Mouse (Mus musculus) brain, embryonic 18.5 days (tissue): ENCODE data around the gene Chordc1.
A peak's percentile ranks its signal among the peaks of the same experiment; 100 is the strongest.
"Not testable (repeated sequence)": the region's sequence is repeated elsewhere in the genome, so short reads cannot be mapped to it uniquely, and the experiment has no call there.

Experiments
- DNase-seq: peaks from one replicate; pipeline ENCODE4 v3.0.0-alpha.2; 2012; ENCODE audit warnings: low read depth, low spot score

Chordc1 gene

GRCm38 (mm10) chr9:18291571-18292429, at the start of gene Chordc1:
Chordc1 (plus strand) TSS chr9:18292125.
- DNase-seq: peak; percentile 95

- DNase-seq: no peak
These were observed 16.0 kb upstream of the Chordc1 start for GRCm38 (mm10) chr9:18275901-18276300.

GRCm38 (mm10) chr9:18276844-18277243, 15.1 kb upstream of the Chordc1 start:
- DNase-seq: no peak

GRCm38 (mm10) chr9:18277497-18277896, 14.4 kb upstream of the Chordc1 start:
- peak; percentile 24 for DNase-seq

- DNase-seq: not testable (repeated sequence)
These were observed 13.2 kb upstream of the Chordc1 start for GRCm38 (mm10) chr9:18278693-18279092.

- DNase-seq: no peak
These were observed 558 bp downstream of the Chordc1 start for GRCm38 (mm10) chr9:18292443-18292922.

- no peak for DNase-seq
These were observed 1.3 kb downstream of the Chordc1 start for GRCm38 (mm10) chr9:18293026-18293781.

GRCm38 (mm10) chr9:18298301-18298700, 6.4 kb downstream of the Chordc1 start:
- DNase-seq: no peak

- DNase-seq: no peak
These were observed 28.1 kb downstream of the Chordc1 start for GRCm38 (mm10) chr9:18319990-18320389.
